Mouse (Mus musculus): ENCODE results near the gene Plcb2.

- no peak for TF ChIP-seq CTCF (conservative IDR thresholded peaks at IDR 0.05; ENCODE audit: low read length)
- no peak for TF ChIP-seq POU5F1 (IDR thresholded peaks at IDR 0.05; ENCODE audit: borderline replicate concordance, low read length)
Measured at GRCm38 (mm10) chr2:118774536-118774935, 46.3 kb upstream of the Plcb2 start.
